Comparison of ENCODE assay signal across 16 mouse cellular contexts in the genomic region with DNA sequence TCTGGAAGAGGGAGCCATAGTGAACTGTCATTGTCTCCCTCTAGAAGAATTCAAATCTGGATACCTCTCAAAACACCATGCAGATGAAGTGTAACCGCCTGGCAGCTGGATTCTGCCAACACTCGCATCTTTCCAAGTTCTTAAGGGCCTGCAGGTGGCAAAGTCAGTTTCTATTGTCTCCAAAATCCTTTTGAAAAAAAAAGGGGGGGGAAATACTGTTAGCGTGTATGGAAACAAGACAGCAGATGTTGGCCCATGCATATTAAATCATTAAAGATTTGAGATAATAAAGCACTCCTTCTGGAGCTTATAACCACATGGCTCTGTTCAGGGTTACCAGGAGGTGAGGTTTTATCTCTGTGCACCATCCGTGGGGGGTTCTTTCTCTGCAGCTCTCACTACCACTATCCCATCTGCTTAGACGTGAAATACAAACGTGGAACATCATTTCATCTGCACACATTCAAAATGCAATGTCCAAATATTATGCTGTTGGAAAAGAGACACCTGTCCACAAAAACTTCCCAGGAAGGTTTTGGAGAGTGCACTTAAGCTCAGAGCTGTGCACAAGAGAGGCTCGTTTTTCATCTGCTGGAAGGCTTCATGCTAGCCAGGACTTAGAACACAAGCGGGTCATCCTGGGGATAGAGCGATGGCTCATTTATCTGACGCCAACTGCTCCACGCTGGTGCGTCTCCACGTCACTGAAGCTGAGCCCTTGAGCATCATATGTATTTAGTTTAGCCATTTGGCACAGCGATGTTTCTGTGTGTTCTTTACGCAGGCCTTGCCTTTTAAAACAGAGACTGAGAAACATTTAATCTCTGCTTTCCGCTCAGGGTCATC.
DNase-seq lines count a peak whose midpoint lies in the region; ATAC-seq and TF ChIP-seq lines count a peak whose summit lies in the region.
"Had no signal": no experiment of that assay in that cellular context is flagged by ENCODE, and none has a peak within 500 bp of the region (broad histone marks: within the 10 kb centered on the region; RNA-seq: fewer than 3 reads in every experiment).

No protein-coding gene starts in this region.

- H3K9me3 ChIP-seq in lung, embryonic 14.5 days (ENCODE audit: low read depth, low read length) = no peaks in the 10 kb centered on the region
- no peaks in the 10 kb centered on the region for H3K9me3 ChIP-seq in intestine, embryonic 15.5 days
- no peaks in the 10 kb centered on the region for H3K9me3 ChIP-seq in stomach, embryonic 16.5 days (replicated peaks; ENCODE audit: control insufficient read depth, low read length)
- H3K9me3 ChIP-seq: hindbrain, embryonic 12.5 days had no signal

- H3K27ac ChIP-seq in lung, embryonic 14.5 days (ENCODE audit: low read depth) = no peak overlapping the region
- H3K27ac ChIP-seq in intestine, embryonic 15.5 days = peak overlapping the region; percentile 57
- peak overlapping the region; percentile 43; the same call in 1 of the 2 replicates for H3K27ac ChIP-seq in stomach, embryonic 16.5 days (ENCODE audit: low read length)
- H3K27ac ChIP-seq: forebrain, embryonic 12.5 days; hindbrain, embryonic 12.5 days; hindbrain, postnatal 0 days had no signal

- no peak for TF ChIP-seq CTCF in lung, embryonic 14.5 days (IDR thresholded peaks at IDR 0.05; ENCODE audit: low read depth)
- no peak for TF ChIP-seq CTCF in brain, embryonic 14.5 days (IDR thresholded peaks at IDR 0.05; ENCODE audit: borderline replicate concordance, extremely low read depth, insufficient read depth, insufficient read length)

- no peak for TF ChIP-seq POLR2A in brain, embryonic 14.5 days (IDR thresholded peaks at IDR 0.05; ENCODE audit: borderline replicate concordance, extremely low read depth, insufficient read depth, insufficient read length, poor library complexity, severe bottlenecking)

- H3K27me3 ChIP-seq in lung, embryonic 14.5 days (ENCODE audit: insufficient read depth, low read length) = no peaks in the 10 kb centered on the region
- H3K27me3 ChIP-seq in intestine, embryonic 15.5 days (replicated peaks) = no peaks in the 10 kb centered on the region
- no peaks in the 10 kb centered on the region for H3K27me3 ChIP-seq in stomach, embryonic 16.5 days (ENCODE audit: control insufficient read depth, insufficient read depth, low read length)
- H3K27me3 ChIP-seq: heart, embryonic 12.5 days; hindbrain, embryonic 12.5 days had no signal

- H3K4me2 ChIP-seq in lung, embryonic 14.5 days = no peak overlapping the region
- no peak overlapping the region for H3K4me2 ChIP-seq in intestine, embryonic 15.5 days (replicated peaks)
- no peak overlapping the region for H3K4me2 ChIP-seq in stomach, embryonic 16.5 days (ENCODE audit: low read depth, low read length)
- H3K4me2 ChIP-seq: forebrain, embryonic 12.5 days; heart, embryonic 12.5 days; hindbrain, embryonic 12.5 days had no signal

- no peaks in the 10 kb centered on the region for H3K36me3 ChIP-seq in lung, embryonic 14.5 days (ENCODE audit: insufficient read depth)
- H3K36me3 ChIP-seq in intestine, embryonic 15.5 days = no peaks in the 10 kb centered on the region
- H3K36me3 ChIP-seq in stomach, embryonic 16.5 days (ENCODE audit: control insufficient read depth, insufficient read depth, low read length) = no peaks in the 10 kb centered on the region
- H3K36me3 ChIP-seq: forebrain, embryonic 12.5 days; heart, embryonic 12.5 days; hindbrain, embryonic 12.5 days had no signal

- no peak overlapping the region for H3K4me3 ChIP-seq in lung, embryonic 14.5 days (ENCODE audit: low read depth, low read length)
- H3K4me3 ChIP-seq in intestine, embryonic 15.5 days (replicated peaks) = no peak overlapping the region
- no peak overlapping the region for H3K4me3 ChIP-seq in stomach, embryonic 16.5 days (replicated peaks; ENCODE audit: low read length)
- H3K4me3 ChIP-seq: forebrain, embryonic 12.5 days; heart, embryonic 12.5 days; hindbrain, embryonic 12.5 days had no signal

- WGBS in lung, embryonic 14.5 days = 46% methylated on average over 16 of the region's 16 CpGs
- 51% methylated on average over 16 of the region's 16 CpGs for WGBS in intestine, embryonic 15.5 days
- 45% methylated on average over 16 of the region's 16 CpGs for WGBS in stomach, embryonic 16.5 days

- no peak for ATAC-seq in lung, embryonic 14.5 days (ENCODE audit: insufficient read depth)
- peak; percentile 86 for ATAC-seq in intestine, embryonic 15.5 days
- ATAC-seq in stomach, embryonic 16.5 days (ENCODE audit: insufficient read depth, low FRiP score) = peak; percentile 82; the same call in 1 of the 2 replicates
- ATAC-seq: forebrain, embryonic 16.5 days; hindbrain, postnatal 0 days had no signal

- intact Hi-C loops in heart, postnatal 36 days (cut with DNase I) = no loop called here

- no peak overlapping the region for H3K9ac ChIP-seq in lung, embryonic 14.5 days
- no peak overlapping the region for H3K9ac ChIP-seq in intestine, embryonic 15.5 days
- H3K9ac ChIP-seq in stomach, embryonic 16.5 days (ENCODE audit: low read length) = no peak overlapping the region
- H3K9ac ChIP-seq: forebrain, embryonic 12.5 days; heart, embryonic 12.5 days; hindbrain, embryonic 12.5 days had no signal

- DNase-seq in lung, embryonic 14.5 days = peak; percentile 15
- no peak for DNase-seq in lung, postnatal 4 days
- DNase-seq in brain, embryonic 14.5 days (ENCODE audit: low read depth) = peak; percentile 18
- no peak for DNase-seq in ovary, postnatal 10 days (ENCODE audit: low spot score)
- no peak for DNase-seq in heart, postnatal 36 days
- DNase-seq: adrenal gland, postnatal 14 days; cerebellum, adult 18-20 months; cerebellum, adult 9-11 months; kidney, adult 11 months had no signal

- H3K4me1 ChIP-seq in lung, embryonic 14.5 days (ENCODE audit: insufficient read depth) = no peaks in the 10 kb centered on the region
- H3K4me1 ChIP-seq in intestine, embryonic 15.5 days (replicated peaks) = no peaks in the 10 kb centered on the region
- H3K4me1 ChIP-seq in stomach, embryonic 16.5 days (ENCODE audit: control insufficient read depth, insufficient read depth, low read length) = no peaks in the 10 kb centered on the region
- H3K4me1 ChIP-seq: forebrain, embryonic 12.5 days; hindbrain, embryonic 12.5 days had no signal

Comparison
In these comparisons a context has a peak if more than half of its experiments do, and no peak if none do; other contexts are left out.
1. DNase-seq: peak in lung, embryonic 14.5 days (single experiment) and brain, embryonic 14.5 days (single experiment); none in lung, postnatal 4 days (0 of 2), ovary, postnatal 10 days (single experiment) and heart, postnatal 36 days (0 of 2).